14 mouse cellular contexts compared by ENCODE assay signal in genomic region chr15:95830206-95830560, GRCm38 (mm10). TPM values are rescaled to one million over a fixed set of nuclear protein-coding genes. Genes with fewer than 3 reads are reported as not detected.
A peak's percentile ranks its signal among the peaks of the same experiment; 100 is the strongest.
DNase-seq lines count a peak whose midpoint lies in the region; ATAC-seq lines count a peak whose summit lies in the region.
"Had no signal": no experiment of that assay in that cellular context is flagged by ENCODE, and none has a peak within 500 bp of the region (broad histone marks: within the 10 kb centered on the region; RNA-seq: fewer than 3 reads in every experiment).

No protein-coding gene starts in this region.

- no peaks in the 10 kb centered on the region for H3K27me3 ChIP-seq in heart, embryonic 16.5 days (ENCODE audit: control insufficient read depth, insufficient read depth, low read length)
- H3K27me3 ChIP-seq in lung, embryonic 16.5 days (ENCODE audit: control insufficient read depth, insufficient read depth, low read depth, low read length) = no peaks in the 10 kb centered on the region
- no peaks in the 10 kb centered on the region for H3K27me3 ChIP-seq in embryonic facial prominence, embryonic 11.5 days (ENCODE audit: control insufficient read depth, insufficient read depth, low read length)
- H3K27me3 ChIP-seq in limb, embryonic 15.5 days = no peaks in the 10 kb centered on the region
- H3K27me3 ChIP-seq: forebrain, embryonic 13.5 days; neural tube, embryonic 12.5 days had no signal

- 71% methylated on average over 12 of the region's 12 CpGs for WGBS in heart, embryonic 16.5 days
- WGBS in lung, embryonic 16.5 days = 55% methylated on average over 12 of the region's 12 CpGs
- 48% methylated on average over 12 of the region's 12 CpGs for WGBS in embryonic facial prominence, embryonic 11.5 days
- WGBS in limb, embryonic 15.5 days = 48% methylated on average over 12 of the region's 12 CpGs

- intact Hi-C loops in heart, postnatal 25 days (cut with DNase I) = loop anchor here (2.0 kb wide), 1 partner anchor 39 kb away; the partner anchor contains the start of gene Ano6

- no peak for ATAC-seq in heart, embryonic 16.5 days (replicated peaks; ENCODE audit: extremely low read depth, insufficient read depth, low FRiP score)
- ATAC-seq in lung, embryonic 16.5 days (ENCODE audit: low read depth) = no peak
- no peak for ATAC-seq in embryonic facial prominence, embryonic 11.5 days (replicated peaks; ENCODE audit: insufficient number of reproducible peaks, low FRiP score, low TSS enrichment, low read depth)
- no peak for ATAC-seq in limb, embryonic 15.5 days (ENCODE audit: insufficient number of reproducible peaks, low FRiP score, low TSS enrichment, low read depth)
- ATAC-seq: CD4-positive, CD25-positive, alpha-beta regulatory T cell, adult 4 months; forebrain, embryonic 13.5 days had no signal

- H3K4me1 ChIP-seq in heart, embryonic 16.5 days (ENCODE audit: control insufficient read depth, insufficient read depth, low read length) = peaks cover 39% of the 10 kb centered on the region
- H3K4me1 ChIP-seq in lung, embryonic 16.5 days (replicated peaks; ENCODE audit: control insufficient read depth, insufficient read depth, low read length) = peaks cover 39% of the 10 kb centered on the region
- H3K4me1 ChIP-seq in embryonic facial prominence, embryonic 11.5 days (ENCODE audit: control insufficient read depth, insufficient read depth, low read length) = peaks cover 10% of the 10 kb centered on the region
- peaks cover 47% of the 10 kb centered on the region for H3K4me1 ChIP-seq in limb, embryonic 15.5 days

- no peak overlapping the region for H3K9ac ChIP-seq in heart, embryonic 16.5 days (ENCODE audit: low read length)
- peak overlapping the region; percentile 9; the same call in 1 of the 2 replicates for H3K9ac ChIP-seq in lung, embryonic 16.5 days (ENCODE audit: low read length)
- peak overlapping the region; percentile 5; the same call in 1 of the 2 replicates for H3K9ac ChIP-seq in embryonic facial prominence, embryonic 11.5 days (replicated peaks; ENCODE audit: low read length)
- no peak overlapping the region for H3K9ac ChIP-seq in limb, embryonic 15.5 days
- H3K9ac ChIP-seq: forebrain, embryonic 13.5 days; neural tube, embryonic 12.5 days had no signal

- H3K9me3 ChIP-seq in heart, embryonic 16.5 days (replicated peaks; ENCODE audit: control insufficient read depth, low read length) = no peaks in the 10 kb centered on the region
- no peaks in the 10 kb centered on the region for H3K9me3 ChIP-seq in lung, embryonic 16.5 days (ENCODE audit: control insufficient read depth, low read length)
- no peaks in the 10 kb centered on the region for H3K9me3 ChIP-seq in embryonic facial prominence, embryonic 11.5 days (replicated peaks; ENCODE audit: control insufficient read depth, low read length)
- no peaks in the 10 kb centered on the region for H3K9me3 ChIP-seq in limb, embryonic 15.5 days
- H3K9me3 ChIP-seq: forebrain, embryonic 13.5 days; neural tube, embryonic 12.5 days had no signal

- no peak for DNase-seq in heart, postnatal 25 days (ENCODE audit: low spot score)
- no peak for DNase-seq in lung, postnatal 4 days
- peak; percentile 47 for DNase-seq in embryonic facial prominence, embryonic 11.5 days (ENCODE audit: low spot score)
- DNase-seq in adrenal gland, adult 8-10 months = no peak
- DNase-seq in right cerebral cortex, postnatal 14 days = no peak
- DNase-seq: cerebellum, postnatal 36 days; heart, adult 11 months; thymus, adult 18-20 months had no signal

- H3K27ac ChIP-seq in heart, embryonic 16.5 days (ENCODE audit: low read length) = peak overlapping the region; percentile 53
- H3K27ac ChIP-seq in lung, embryonic 16.5 days (ENCODE audit: low read length) = peak overlapping the region; percentile 87
- H3K27ac ChIP-seq in embryonic facial prominence, embryonic 11.5 days (replicated peaks; ENCODE audit: low read depth, low read length) = no peak overlapping the region
- 0 out of 2 replicates have a peak overlapping the region, but pooled peaks have one; percentile 60 for H3K27ac ChIP-seq in limb, embryonic 15.5 days
- H3K27ac ChIP-seq: forebrain, embryonic 13.5 days; neural tube, embryonic 12.5 days had no signal

- 0 out of 2 replicates have a peak, but pooled peaks cover 1% of the 10 kb centered on the region for H3K36me3 ChIP-seq in heart, embryonic 16.5 days (ENCODE audit: control insufficient read depth, insufficient read depth)
- peaks cover 1% of the 10 kb centered on the region for H3K36me3 ChIP-seq in lung, embryonic 16.5 days (ENCODE audit: control insufficient read depth, insufficient read depth, low read length)
- H3K36me3 ChIP-seq in embryonic facial prominence, embryonic 11.5 days (replicated peaks; ENCODE audit: control insufficient read depth, insufficient read depth, low read depth, low read length) = no peaks in the 10 kb centered on the region
- peaks cover 1% of the 10 kb centered on the region; the same call in 1 of the 2 replicates for H3K36me3 ChIP-seq in limb, embryonic 15.5 days
- H3K36me3 ChIP-seq: neural tube, embryonic 12.5 days had no signal

- no peak overlapping the region for H3K4me2 ChIP-seq in heart, embryonic 16.5 days (ENCODE audit: low read depth, low read length)
- peak overlapping the region; percentile 25 for H3K4me2 ChIP-seq in lung, embryonic 16.5 days (ENCODE audit: low read depth, low read length)
- H3K4me2 ChIP-seq in embryonic facial prominence, embryonic 11.5 days (ENCODE audit: low read depth, low read length) = no peak overlapping the region
- peak overlapping the region; percentile 2; the same call in 1 of the 2 replicates for H3K4me2 ChIP-seq in limb, embryonic 15.5 days
- H3K4me2 ChIP-seq: forebrain, embryonic 13.5 days; neural tube, embryonic 12.5 days had no signal

- no peak overlapping the region for H3K4me3 ChIP-seq in heart, embryonic 16.5 days (ENCODE audit: low read length)
- H3K4me3 ChIP-seq in lung, embryonic 16.5 days (ENCODE audit: low read length) = no peak overlapping the region
- no peak overlapping the region for H3K4me3 ChIP-seq in embryonic facial prominence, embryonic 11.5 days (ENCODE audit: low read depth, low read length)
- H3K4me3 ChIP-seq in limb, embryonic 15.5 days = no peak overlapping the region
- H3K4me3 ChIP-seq: forebrain, embryonic 13.5 days; neural tube, embryonic 12.5 days had no signal

RNA-seq across cellular contexts. Expression of gene Ano6, which starts 39.5 kb away (rescaled TPM):
- polyA plus RNA-seq in heart, embryonic 16.5 days (2015; fragmentation: Nextera tagmentation; extraction: Ambion mirVana) = 32.3 and 34.4 TPM in 2 replicates
- total RNA-seq in heart, postnatal 25 days (2021) = 10 to 100 TPM; 21.1 to 25.9 TPM
- 50.8 and 53.2 TPM in 2 replicates for polyA plus RNA-seq in lung, embryonic 16.5 days (2015; fragmentation: Nextera tagmentation; extraction: Ambion mirVana)
- 39.6 and 43.9 TPM in 2 replicates for polyA plus RNA-seq in embryonic facial prominence, embryonic 11.5 days (2014; fragmentation: Nextera tagmentation; extraction: Ambion mirVana)
- 50.3 and 51.6 TPM in 2 replicates for polyA plus RNA-seq in limb, embryonic 15.5 days (2015; fragmentation: Nextera tagmentation; extraction: Ambion mirVana)
- total RNA-seq in adrenal gland, adult 8-10 months (2022) = 100 to 1,000 TPM in 2 of 4 experiments, 10 to 100 TPM in 2; 69.9 to 112 (median 92.1) TPM

Comparison
In these comparisons a context has a peak if more than half of its experiments do, and no peak if none do; other contexts are left out.
1. H3K4me2 ChIP-seq: peak in lung, embryonic 16.5 days (single experiment) and limb, embryonic 15.5 days (single experiment); none in heart, embryonic 16.5 days (single experiment) and embryonic facial prominence, embryonic 11.5 days (single experiment).
2. H3K9ac ChIP-seq: peak in lung, embryonic 16.5 days (single experiment) and embryonic facial prominence, embryonic 11.5 days (single experiment); none in heart, embryonic 16.5 days (single experiment) and limb, embryonic 15.5 days (single experiment).